Mouse (Mus musculus): ENCODE measurements at regions not wholly inside any gene's neighbourhood (a gene's known extent, or its start where the extent isn't known, plus 50 kb on each side); places are given as distances from the start of the nearest gene placed in this dataset.

GRCm38 (mm10) chr8:89153605-89154004, 109.6 kb upstream of the Sall1 start:
- no peak for DNase-seq

DNA sequence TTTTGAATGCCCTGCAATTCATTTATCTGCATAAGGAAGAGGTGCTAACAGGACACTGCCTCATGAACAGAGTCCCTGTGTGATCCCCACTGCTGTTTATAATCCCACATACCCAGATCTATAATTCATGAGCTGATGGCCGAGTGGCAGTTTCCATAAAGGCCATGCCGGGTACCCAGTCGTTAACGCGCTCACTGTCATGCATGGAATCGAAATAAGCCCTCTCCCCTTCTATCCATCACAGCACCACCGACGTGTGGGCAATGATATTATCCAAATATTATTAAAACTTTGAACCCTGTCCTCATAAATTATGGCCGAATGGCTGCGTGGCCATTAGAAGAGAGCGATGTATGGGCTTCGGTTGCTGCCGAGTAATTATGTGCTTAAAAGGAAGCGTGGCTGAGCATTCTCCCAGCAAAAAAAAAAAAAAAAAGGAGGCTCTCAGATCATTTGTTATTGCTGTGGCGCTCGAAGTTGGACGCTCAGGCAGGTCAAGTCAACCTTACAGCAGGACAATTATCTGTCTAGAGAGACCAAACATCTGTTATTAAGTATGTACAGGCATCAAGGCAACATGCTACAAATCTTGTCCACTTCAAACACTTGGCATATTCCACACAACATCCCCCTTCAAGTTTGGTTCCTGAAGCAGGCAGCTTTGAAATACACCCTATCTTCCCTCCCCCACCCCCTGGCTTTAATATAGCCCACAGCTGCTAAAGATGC, 109.1 kb upstream of the Sall1 start:
- no peak for DNase-seq

GRCm38 (mm10) chr8:89152331-89152730, 108.4 kb upstream of the Sall1 start:
- DNase-seq = no peak

DNA sequence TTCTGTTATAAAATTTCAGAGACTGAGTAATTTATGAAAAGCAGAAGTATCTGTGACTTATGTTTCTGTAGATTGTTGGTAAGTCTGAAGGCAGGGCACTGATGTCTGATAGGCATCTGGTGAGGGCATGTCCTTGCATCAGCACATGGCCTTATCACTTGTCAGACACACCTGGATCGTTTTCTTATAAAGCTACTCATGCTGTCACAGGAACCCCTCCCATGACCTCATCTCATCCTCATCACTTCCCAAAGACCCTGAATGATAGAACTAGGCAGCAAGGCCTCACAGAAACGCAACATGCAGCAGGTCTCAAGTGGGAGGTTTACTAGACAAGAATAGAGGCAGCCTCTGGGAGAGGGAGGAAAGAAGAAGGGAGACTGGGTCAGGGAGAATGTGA, 107.0 kb upstream of the Sall1 start:
- no peak for DNase-seq

- DNase-seq = no peak
These were observed 97.7 kb upstream of the Sall1 start for GRCm38 (mm10) chr8:89141529-89142235.

DNA sequence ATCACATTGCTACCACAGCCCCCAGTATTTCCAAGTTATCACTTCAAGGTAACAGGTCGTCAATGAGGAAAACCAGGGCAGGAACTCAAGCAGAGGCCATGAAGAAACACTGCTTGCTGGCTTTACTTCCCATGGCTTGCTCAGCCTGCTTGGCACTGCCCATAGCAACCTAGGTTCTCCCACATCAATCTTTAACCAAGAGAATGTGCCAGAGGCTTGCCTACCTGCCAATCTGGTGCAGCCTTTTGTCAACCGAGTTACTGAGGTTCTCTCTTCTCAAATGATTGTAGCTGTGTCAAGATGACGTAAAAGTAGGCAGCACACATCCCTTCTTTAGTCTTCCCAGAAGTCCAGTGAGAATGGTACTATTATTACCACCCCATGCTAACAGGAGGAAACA, 95.9 kb upstream of the Sall1 start:
- no peak for DNase-seq

- DNase-seq = no peak
These were observed 94.6 kb upstream of the Sall1 start for GRCm38 (mm10) chr8:89138416-89139125.

- DNase-seq = no peak
These were observed 90.9 kb upstream of the Sall1 start for GRCm38 (mm10) chr8:89134581-89135484.

GRCm38 (mm10) chr8:89134058-89134457, 90.1 kb upstream of the Sall1 start:
- no peak for DNase-seq

DNA sequence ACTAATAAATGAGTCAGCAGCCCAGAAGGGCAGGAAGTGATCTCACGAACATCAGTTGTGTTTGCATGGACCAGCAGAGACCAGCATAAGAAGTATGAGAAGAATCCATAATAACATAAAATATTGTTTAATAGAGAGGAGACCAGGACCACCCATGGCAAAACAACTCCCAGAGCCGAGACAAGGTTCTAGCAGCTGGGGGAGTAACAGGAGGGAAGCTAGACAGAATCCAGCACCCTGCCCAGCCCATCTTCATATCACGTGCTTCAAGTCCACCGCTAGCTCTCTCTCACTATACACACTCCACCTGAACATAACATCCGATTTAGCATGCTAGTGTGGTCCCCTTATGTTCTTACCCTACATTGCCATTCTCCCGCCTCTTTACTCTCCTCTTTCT, 77.1 kb upstream of the Sall1 start:
- DNase-seq = no peak

DNA sequence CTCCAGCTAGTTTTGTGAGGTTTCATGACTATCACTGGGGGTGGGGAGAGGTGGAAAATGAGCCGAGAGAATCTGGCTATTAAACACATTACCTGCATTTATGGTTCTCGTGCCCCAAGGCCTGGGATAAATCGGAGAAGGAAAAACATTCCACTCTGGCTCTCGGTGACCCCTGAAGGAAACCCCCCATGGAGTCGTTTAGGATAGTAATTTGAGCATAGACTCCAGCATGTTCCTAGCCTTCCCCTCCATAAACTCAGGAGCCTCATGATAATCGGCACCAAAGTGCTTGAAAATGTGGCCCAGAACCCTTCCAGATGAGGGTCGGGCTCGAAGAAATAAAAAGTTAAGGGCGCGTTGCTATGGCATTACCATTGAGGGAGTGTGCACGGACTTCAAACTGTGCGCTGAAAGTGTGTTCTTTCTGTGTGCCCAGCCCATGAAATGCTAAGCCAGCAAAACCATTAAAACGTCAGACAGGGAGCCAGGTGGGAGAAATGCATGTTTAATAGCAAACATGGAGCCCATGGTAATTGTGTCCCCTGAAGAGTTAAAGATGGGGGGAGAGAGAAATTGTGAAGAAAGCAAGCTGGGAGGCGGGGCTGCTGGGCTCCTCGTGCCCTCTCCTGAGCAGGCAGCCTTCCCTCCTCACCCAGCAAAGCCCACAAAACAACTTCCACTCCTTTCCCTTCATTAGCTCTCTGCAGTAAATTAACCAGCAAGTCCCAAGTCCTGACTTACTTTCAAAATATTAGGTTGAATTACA, 64.1 kb upstream of the Sall1 start:
- no peak for DNase-seq

DNA sequence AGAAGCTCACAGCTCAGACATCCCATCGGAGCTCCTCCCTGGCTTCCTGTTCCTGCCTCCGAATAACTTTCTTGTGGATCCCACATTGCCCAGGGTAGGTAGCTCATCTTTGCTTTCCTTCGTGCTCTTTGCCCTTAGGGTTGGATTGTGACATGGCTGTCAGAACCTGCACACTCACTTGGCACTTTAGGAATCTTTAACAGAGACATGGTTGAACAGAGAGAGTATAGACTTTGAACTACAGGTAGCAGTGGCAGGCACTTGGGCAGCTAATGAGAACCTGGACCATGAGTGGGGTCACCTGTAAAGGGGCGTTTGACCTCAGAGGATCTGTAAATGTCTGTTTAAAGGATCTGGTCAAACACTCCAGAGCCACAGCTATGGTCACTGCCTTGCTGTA, 62.4 kb upstream of the Sall1 start:
- DNase-seq = no peak

- DNase-seq = no peak
These were observed 53.4 kb upstream of the Sall1 start for GRCm38 (mm10) chr8:89097396-89097795.
